Mouse (Mus musculus) olfactory bulb, adult 2 months (tissue): Measurements from ENCODE around the gene Tle3. TPM values are rescaled to one million over a fixed set of nuclear protein-coding genes. Genes with fewer than 3 reads are reported as not detected.

Experiments used
- H3K27ac ChIP-seq: fragments of 200-500 bp; 2 replicates; pipeline ENCODE4 v1.5.1; 2012; ENCODE audit warnings: low read depth, low read length; ENCODE audit not compliant: insufficient read depth
- H3K4me1 ChIP-seq: fragments of 200-500 bp; 2 replicates; pipeline ENCODE4 v1.6.1; 2012; ENCODE audit warnings: low read length; ENCODE audit not compliant: control insufficient read depth, insufficient read depth
- H3K4me3 ChIP-seq: fragments of 200-500 bp; 2 replicates; pipeline ENCODE4 v1.5.1; 2012; ENCODE audit warnings: mild to moderate bottlenecking, low read depth, low read length, moderate library complexity; ENCODE audit not compliant: insufficient read depth
- CTCF ChIP-seq: fragments of 200-500 bp; IDR thresholded peaks from 2 replicates; pipeline ENCODE4 v1.5.1; 2012; ENCODE audit warnings: low read depth, mild to moderate bottlenecking, low read length, moderate library complexity; ENCODE audit not compliant: insufficient read depth
- POLR2A ChIP-seq: fragments of 200-500 bp; IDR thresholded peaks from 2 replicates; pipeline ENCODE4 v1.6.1; 2012; ENCODE audit warnings: mild to moderate bottlenecking, low read depth, low read length, moderate library complexity; ENCODE audit not compliant: insufficient read depth
- WGBS: fragments of 180-500 bp; shearing (Covaris S2); methylation state at CpG from one replicate; pipeline ENCODE4 v1.1.7; 2018; 5-methylcytosine and 5-hydroxymethylcytosine counted together
- polyA plus RNA-seq: library from polyadenylated mRNA; stranded (reverse); fragments of >200 nt; gene quantifications from 2 replicates; pipeline ENCODE4 v1.2.4, GENCODE M21; 2012; ENCODE audit warnings: low replicate concordance; ENCODE audit not compliant: missing spikeins, insufficient read depth, insufficient read length

Gene Tle3
- polyA plus RNA-seq, 1 experiment, result not detected

GRCm38 (mm10) chr9:61348036-61348435 lies 24.1 kb upstream of the Tle3 start:
- no peak overlapping the region for H3K4me3 ChIP-seq
- H3K4me1 ChIP-seq, result peaks cover 8% of the 10 kb centered on the region
- WGBS, result 87% methylated on average over 9 of the region's 9 CpGs
- TF ChIP-seq POLR2A, result no peak
- no peak for TF ChIP-seq CTCF
- no peak overlapping the region for H3K27ac ChIP-seq

- Histone ChIP-seq H3K4me1 (peaks cover 8% of the 10 kb centered on the region), H3K27ac (no peak overlapping the region), H3K4me3 (no peak overlapping the region)
- WGBS, result 43% methylated on average over 6 of the region's 6 CpGs
- TF ChIP-seq CTCF (no peak), POLR2A (no peak)
Observed at GRCm38 (mm10) chr9:61348616-61349015, 23.6 kb upstream of the Tle3 start.

- TF ChIP-seq POLR2A (no peak), CTCF (no peak)
- Histone ChIP-seq H3K4me1 (peaks cover 8% of the 10 kb centered on the region), H3K4me3 (no peak overlapping the region), H3K27ac (no peak overlapping the region)
- WGBS, result 91% methylated on average over 7 of the region's 7 CpGs
Observed at GRCm38 (mm10) chr9:61349697-61350096, 22.5 kb upstream of the Tle3 start.

- Histone ChIP-seq H3K4me1 (peaks cover 8% of the 10 kb centered on the region), H3K27ac (no peak overlapping the region), H3K4me3 (no peak overlapping the region)
- 71% methylated on average over 4 of the region's 4 CpGs for WGBS
- TF ChIP-seq POLR2A, result no peak
- no peak for TF ChIP-seq CTCF
Observed at GRCm38 (mm10) chr9:61351164-61351563, 21.0 kb upstream of the Tle3 start.

- no peak for TF ChIP-seq POLR2A
- TF ChIP-seq CTCF, result no peak
- H3K4me1 ChIP-seq, result peaks cover 8% of the 10 kb centered on the region
- no peak overlapping the region for H3K4me3 ChIP-seq
- 83% methylated on average over 4 of the region's 4 CpGs for WGBS
- H3K27ac ChIP-seq, result no peak overlapping the region
Observed at GRCm38 (mm10) chr9:61358933-61359332, 13.2 kb upstream of the Tle3 start.

GRCm38 (mm10) chr9:61359741-61360140 lies 12.4 kb upstream of the Tle3 start:
- WGBS, result 97% methylated on average over 3 of the region's 3 CpGs
- Histone ChIP-seq H3K4me1 (peaks cover 8% of the 10 kb centered on the region), H3K4me3 (no peak overlapping the region), H3K27ac (no peak overlapping the region)
- TF ChIP-seq CTCF (no peak), POLR2A (no peak)

GRCm38 (mm10) chr9:61360163-61360562 lies 12.0 kb upstream of the Tle3 start:
- Histone ChIP-seq H3K27ac (no peak overlapping the region), H3K4me1 (peaks cover 8% of the 10 kb centered on the region), H3K4me3 (no peak overlapping the region)
- TF ChIP-seq CTCF, result no peak
- TF ChIP-seq POLR2A, result no peak
- WGBS, result 99% methylated on average over 8 of the region's 8 CpGs

GRCm38 (mm10) chr9:61360727-61361631 lies 11.2 kb upstream of the Tle3 start:
- TF ChIP-seq CTCF, result no peak
- no peak for TF ChIP-seq POLR2A
- Histone ChIP-seq H3K27ac (no peak overlapping the region), H3K4me1 (peaks cover 8% of the 10 kb centered on the region), H3K4me3 (no peak overlapping the region)
- WGBS, result 65% methylated on average over 17 of the region's 17 CpGs

GRCm38 (mm10) chr9:61363194-61363593 lies 9.0 kb upstream of the Tle3 start:
- TF ChIP-seq CTCF (no peak), POLR2A (no peak)
- WGBS, result 77% methylated on average over 9 of the region's 9 CpGs
- Histone ChIP-seq H3K4me1 (peaks cover 8% of the 10 kb centered on the region), H3K27ac (no peak overlapping the region), H3K4me3 (no peak overlapping the region)
